Mouse (Mus musculus) CH12.LX (cell line): ENCODE measurements around the gene Alg9. TPM values are rescaled to one million over a fixed set of nuclear protein-coding genes. Genes with fewer than 3 reads are reported as not detected.

Experiments used
- DNase-seq: peaks from one replicate; pipeline ENCODE4 v3.0.0-alpha.2; 2013; ENCODE audit errors: extremely low read depth
- H3K27ac ChIP-seq: 2 replicates; pipeline ENCODE4 v1.5.1; 2012; ENCODE audit warnings: low read depth, mild to moderate bottlenecking, control low read depth, moderate library complexity; ENCODE audit not compliant: insufficient read depth
- H3K27me3 ChIP-seq: replicated peaks from 2 replicates; pipeline ENCODE3; 2012; ENCODE audit warnings: inconsistent platforms
- H3K36me3 ChIP-seq, 2 experiments: replicated peaks in 1 of 2; 2 replicates each; pipeline versions ENCODE3 to v1.6.1; 2012; ENCODE audit warnings: inconsistent platforms in 1 of 2, low read length in 1 of 2, mild to moderate bottlenecking in 1 of 2, mixed read lengths in 1 of 2, moderate library complexity in 1 of 2; ENCODE audit not compliant: control insufficient read depth in 1 of 2, insufficient read depth in 1 of 2
- H3K4me1 ChIP-seq, 2 experiments: 2 replicates each; pipeline ENCODE4 v1.6.1; 2012; ENCODE audit warnings: inconsistent platforms in 1 of 2, moderate library complexity in 1 of 2; ENCODE audit not compliant: insufficient read depth in 2 of 2, control insufficient read depth in 1 of 2
- H3K4me2 ChIP-seq: 2 replicates; pipeline ENCODE4 v1.6.1; 2012; ENCODE audit warnings: low read depth, mild to moderate bottlenecking, control low read depth; ENCODE audit not compliant: poor library complexity, insufficient read depth, severe bottlenecking
- H3K4me3 ChIP-seq, 3 experiments: fragments of 150-350 bp in 1 of 3; sonication (generic) in 1 of 3; replicated peaks in 1 of 3; 2 replicates each; pipeline versions ENCODE3 to v1.5.1; 2011 to 2012; ENCODE audit warnings: low read depth in 2 of 3, low read length in 2 of 3, mild to moderate bottlenecking in 2 of 3, moderate library complexity in 2 of 3, control low read depth in 1 of 3, improper control_type of control experiment in 1 of 3, inconsistent platforms in 1 of 3, mixed read lengths in 1 of 3; ENCODE audit not compliant: poor library complexity in 1 of 3
- H3K79me2 ChIP-seq: replicated peaks from 2 replicates; pipeline ENCODE4 v1.6.1; 2012; ENCODE audit warnings: mild to moderate bottlenecking, moderate library complexity; ENCODE audit not compliant: control insufficient read depth, poor library complexity, insufficient read depth, severe bottlenecking; ENCODE audit errors: extremely low read depth
- H3K9ac ChIP-seq: 2 replicates; pipeline ENCODE4 v1.6.1; 2012; ENCODE audit warnings: low read depth, mild to moderate bottlenecking, control low read depth, moderate library complexity; ENCODE audit not compliant: insufficient read depth
- H3K9me3 ChIP-seq: replicated peaks from 2 replicates; pipeline ENCODE3; 2012; ENCODE audit warnings: low read length, inconsistent platforms, mixed read lengths
- BHLHE40 ChIP-seq: IDR thresholded peaks from 2 replicates; pipeline ENCODE4 v1.6.1; 2011; ENCODE audit warnings: mild to moderate bottlenecking, low read depth, low read length, improper control_type of control experiment
- CHD1 ChIP-seq: IDR thresholded peaks from 2 replicates; pipeline ENCODE4 v1.6.1; 2012; ENCODE audit warnings: low read depth, low read length, improper control_type of control experiment, inconsistent platforms
- CTCF ChIP-seq, 2 experiments: IDR thresholded peaks in 1 of 2; conservative IDR thresholded peaks in 1 of 2; 2 replicates each; pipeline ENCODE4 v1.5.1; 2011 to 2012; ENCODE audit warnings: low read depth in 2 of 2, low read length in 2 of 2, improper control_type of control experiment in 1 of 2, inconsistent platforms in 1 of 2, mild to moderate bottlenecking in 1 of 2, moderate library complexity in 1 of 2
- E2F4 ChIP-seq: IDR thresholded peaks from 2 replicates; pipeline ENCODE4 v1.6.1; 2011; ENCODE audit warnings: low read depth, low read length, improper control_type of control experiment; ENCODE audit not compliant: insufficient replicate concordance
- ETS1 ChIP-seq: conservative IDR thresholded peaks from 2 replicates; pipeline ENCODE4 v1.6.1; 2012; ENCODE audit warnings: low read depth, mild to moderate bottlenecking, inconsistent platforms, low read length, improper control_type of control experiment, moderate library complexity
- IRF4 ChIP-seq: IDR thresholded peaks from 2 replicates; pipeline ENCODE4 v1.6.1; 2014; ENCODE audit warnings: low read depth, mild to moderate bottlenecking, inconsistent platforms, low read length, improper control_type of control experiment
- JUN ChIP-seq: IDR thresholded peaks from 2 replicates; pipeline ENCODE4 v1.6.1; 2011; ENCODE audit warnings: low read depth, mild to moderate bottlenecking, low read length, improper control_type of control experiment, moderate library complexity; ENCODE audit not compliant: insufficient read depth
- KAT2A ChIP-seq: IDR thresholded peaks from 2 replicates; pipeline ENCODE4 v1.6.1; 2012; ENCODE audit warnings: low read length, improper control_type of control experiment, inconsistent platforms; ENCODE audit not compliant: insufficient replicate concordance
- MAX ChIP-seq: IDR thresholded peaks from 2 replicates; pipeline ENCODE4 v1.6.1; 2011; ENCODE audit warnings: low read length, improper control_type of control experiment
- MAZ ChIP-seq: IDR thresholded peaks from 2 replicates; pipeline ENCODE4 v1.6.1; 2012; ENCODE audit warnings: low read depth, mild to moderate bottlenecking, inconsistent platforms, low read length, improper control_type of control experiment, moderate library complexity
- MEF2A ChIP-seq: IDR thresholded peaks from 2 replicates; pipeline ENCODE4 v1.6.1; 2014; ENCODE audit warnings: low read depth, mild to moderate bottlenecking, inconsistent platforms, low read length, improper control_type of control experiment, borderline replicate concordance
- MXI1 ChIP-seq: IDR thresholded peaks from 2 replicates; pipeline ENCODE4 v1.6.1; 2011; ENCODE audit warnings: mild to moderate bottlenecking, low read depth, low read length, improper control_type of control experiment
- MYC ChIP-seq: IDR thresholded peaks from 2 replicates; pipeline ENCODE4 v1.6.1; 2011; ENCODE audit warnings: low read depth, mild to moderate bottlenecking, improper control_type of control experiment, low read length
- NRF1 ChIP-seq: IDR thresholded peaks from 2 replicates; pipeline ENCODE4 v1.6.1; 2014; ENCODE audit warnings: low read depth, mild to moderate bottlenecking, inconsistent platforms, low read length, improper control_type of control experiment, moderate library complexity
- PAX5 ChIP-seq: IDR thresholded peaks from 2 replicates; pipeline ENCODE4 v1.6.1; 2012; ENCODE audit warnings: low read length, inconsistent platforms, mixed read lengths
- POLR2A ChIP-seq: IDR thresholded peaks from 2 replicates; pipeline ENCODE4 v1.6.1; 2011; ENCODE audit warnings: low read depth, mild to moderate bottlenecking, improper control_type of control experiment, low read length
- POLR2AphosphoS2 ChIP-seq: IDR thresholded peaks from 2 replicates; pipeline ENCODE4 v1.6.1; 2011; ENCODE audit warnings: low read depth, low read length, improper control_type of control experiment
- RAD21 ChIP-seq: IDR thresholded peaks from 2 replicates; pipeline ENCODE4 v1.6.1; 2011; ENCODE audit warnings: low read depth, mild to moderate bottlenecking, low read length, improper control_type of control experiment, moderate library complexity
- RCOR1 ChIP-seq: conservative IDR thresholded peaks from 2 replicates; pipeline ENCODE4 v1.6.1; 2012; ENCODE audit warnings: low read depth, mild to moderate bottlenecking, inconsistent platforms, low read length, improper control_type of control experiment
- SIN3A ChIP-seq: IDR thresholded peaks from 2 replicates; pipeline ENCODE4 v1.6.1; 2012; ENCODE audit warnings: low read length, improper control_type of control experiment, inconsistent platforms
- SMC3 ChIP-seq: IDR thresholded peaks from 2 replicates; pipeline ENCODE4 v1.6.1; 2011; ENCODE audit warnings: low read depth, low read length, improper control_type of control experiment
- TBP ChIP-seq: conservative IDR thresholded peaks from 2 replicates; pipeline ENCODE4 v1.6.1; 2011; ENCODE audit warnings: low read depth, low read length, improper control_type of control experiment
- TCF12 ChIP-seq: IDR thresholded peaks from 2 replicates; pipeline ENCODE4 v1.6.1; 2014; ENCODE audit warnings: low read depth, mild to moderate bottlenecking, inconsistent platforms, low read length, improper control_type of control experiment
- USF2 ChIP-seq: conservative IDR thresholded peaks from 2 replicates; pipeline ENCODE4 v1.6.1; 2011; ENCODE audit warnings: low read depth, low read length, improper control_type of control experiment
- ZC3H11A ChIP-seq: IDR thresholded peaks from 2 replicates; pipeline ENCODE4 v1.6.1; 2012; ENCODE audit warnings: low read depth, mild to moderate bottlenecking, inconsistent platforms, low read length, improper control_type of control experiment
- ZKSCAN1 ChIP-seq: IDR thresholded peaks from 2 replicates; pipeline ENCODE4 v1.6.1; 2012; ENCODE audit warnings: low read depth, inconsistent platforms, low read length, improper control_type of control experiment, borderline replicate concordance
- ZMIZ1 ChIP-seq: IDR thresholded peaks from 2 replicates; pipeline ENCODE4 v1.6.1; 2012; ENCODE audit warnings: low read depth, mild to moderate bottlenecking, inconsistent platforms, low read length, improper control_type of control experiment
- ZNF384 ChIP-seq: IDR thresholded peaks from 2 replicates; pipeline ENCODE4 v1.6.1; 2012; ENCODE audit warnings: low read depth, low read length, improper control_type of control experiment, inconsistent platforms
- dilution Hi-C: fragments of 300-500 bp; cut with MboI; formaldehyde crosslinking; loops from 2 replicates; pipeline ENCODE4 v1.14.3; 2020; ENCODE audit warnings: low sequenced_read_pairs; ENCODE audit not compliant: extremely low pct_unique_long_range_greater_than_20kb, extremely low pct_ligation_motif_present
- in situ Hi-C: fragments of 300-500 bp; cut with MboI; formaldehyde crosslinking; loops from 3 replicates; pipeline ENCODE4 v1.14.3; 2019; ENCODE audit warnings: low sequenced_read_pairs, low pct_ligation_motif_present, low pct_unique_long_range_greater_than_20kb, mixed read lengths
- polyA plus RNA-seq: library from polyadenylated mRNA; unstranded; fragments of >175 nt; gene quantifications from 2 replicates; pipeline ENCODE4 v1.2.1, GENCODE M21; 2012; ENCODE audit warnings: low read depth; ENCODE audit not compliant: insufficient read length
- total RNA-seq, 2 experiments: library from RNA; depleted of rRNA; stranded (reverse); fragments of 300-350 nt in 1 of 2; fragments of >200 nt in 1 of 2; gene quantifications; 2 replicates each; pipeline ENCODE4 v1.2.3; 2012 to 2014

Alg9 gene
- total and polyA plus RNA-seq, 3 experiments, result 25.7 to 40.1 (median 39.6) TPM

DNA sequence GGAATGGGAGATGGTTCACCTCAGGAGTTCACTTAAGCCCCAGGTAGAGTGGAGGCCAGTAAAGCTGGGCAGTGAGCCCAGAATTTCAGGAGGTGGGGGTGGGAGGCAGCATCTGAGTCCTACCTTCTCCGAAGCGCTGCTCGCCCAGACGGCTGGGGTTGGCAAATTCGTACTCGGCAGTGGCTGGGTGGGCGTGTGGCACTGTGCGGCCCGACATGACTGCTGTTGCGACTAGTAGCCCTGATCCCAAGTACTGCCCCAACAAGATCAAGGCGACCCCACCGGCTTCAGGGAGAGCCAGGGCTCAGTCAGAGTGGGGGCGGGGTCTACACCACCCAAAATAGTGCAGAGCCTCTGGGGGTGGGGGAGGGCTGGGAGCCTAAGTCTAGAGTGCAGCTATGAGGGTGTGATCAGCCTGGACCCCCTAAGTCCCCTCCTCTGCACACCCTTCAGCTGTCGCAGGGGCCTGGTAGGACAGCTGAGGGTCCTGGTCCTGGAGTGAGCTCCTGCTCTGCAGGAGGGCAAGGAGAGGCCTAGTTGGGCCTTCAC, 22.7 kb upstream of the Alg9 start, which contains the start of gene Hspb2:
Hspb2 (minus strand) TSS at position 301 of the 549 bp plus-strand sequence.
- Histone ChIP-seq H3K36me3 (no peaks in the 10 kb centered on the region), H3K9ac (no peak within 1 kb of the TSS), H3K9me3 (no peaks in the 10 kb centered on the region), H3K4me1 (no peaks in the 10 kb centered on the region), H3K4me2 (no peak within 1 kb of the TSS), H3K27ac (no peak within 1 kb of the TSS), H3K79me2 (no peaks in the 10 kb centered on the region), H3K27me3 (peaks cover 18% of the 10 kb centered on the region), H3K4me3 (no peak within 1 kb of the TSS)
- TF ChIP-seq PAX5, result no peak
- TF ChIP-seq IRF4, result no peak
- no peak for TF ChIP-seq USF2
- no peak for TF ChIP-seq JUN
- TF ChIP-seq ZMIZ1, result no peak
- no peak for TF ChIP-seq NRF1
- no peak for TF ChIP-seq MAX
- no peak for TF ChIP-seq CHD1
- no peak for TF ChIP-seq ZNF384
- TF ChIP-seq RCOR1, result no peak
- no peak for TF ChIP-seq POLR2AphosphoS2
- TF ChIP-seq MXI1, result no peak
- no peak for TF ChIP-seq POLR2A
- TF ChIP-seq MYC, result no peak
- no peak for TF ChIP-seq TCF12
- TF ChIP-seq RAD21, result no peak
- no peak for TF ChIP-seq SMC3
- TF ChIP-seq E2F4, result no peak
- TF ChIP-seq MAZ, result no peak
- dilution Hi-C loops, result no loop called here
- no peak for DNase-seq
- in situ Hi-C loops, result no loop called here

DNA sequence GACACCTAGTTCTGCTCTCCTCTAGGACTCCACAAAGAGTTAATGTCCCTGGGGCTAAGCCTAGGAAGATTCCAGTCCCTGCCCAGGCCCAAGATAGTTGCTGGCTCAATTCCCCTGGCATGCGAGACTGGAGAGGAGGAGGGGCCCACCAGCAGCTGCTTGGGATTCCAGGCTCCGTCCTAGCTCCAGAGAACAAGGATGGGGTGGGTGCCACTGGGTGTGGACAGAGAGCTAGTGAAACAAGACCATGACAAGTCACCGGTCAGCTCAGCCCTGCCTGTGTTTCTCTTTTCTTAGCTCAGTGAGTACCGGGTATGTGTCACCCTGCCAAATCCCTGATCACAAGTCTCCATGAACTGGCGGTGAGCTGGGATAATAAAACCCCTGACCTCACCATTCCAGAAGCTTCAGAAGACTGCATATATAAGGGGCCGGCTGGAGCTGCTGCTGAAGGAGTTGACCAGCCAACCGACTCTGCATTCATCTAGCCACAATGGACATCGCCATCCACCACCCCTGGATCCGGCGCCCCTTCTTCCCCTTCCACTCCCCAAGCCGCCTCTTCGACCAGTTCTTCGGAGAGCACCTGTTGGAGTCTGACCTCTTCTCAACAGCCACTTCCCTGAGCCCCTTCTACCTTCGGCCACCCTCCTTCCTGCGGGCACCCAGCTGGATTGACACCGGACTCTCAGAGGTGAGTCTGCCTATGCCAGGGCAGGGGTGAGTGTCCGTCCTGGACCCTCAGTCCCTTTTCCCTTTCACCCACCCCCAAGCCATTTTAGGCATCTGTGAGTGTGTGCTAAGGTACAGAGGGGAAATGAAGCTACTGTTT, 21.8 kb upstream of the Alg9 start:
- Histone ChIP-seq H3K4me3 (no peak overlapping the region), H3K4me1 (peaks cover 0 to 4% of the 10 kb centered on the region in 2 experiments; a peak in 1 of 4 replicates), H3K36me3 (no peaks in the 10 kb centered on the region), H3K27ac (no peak overlapping the region), H3K27me3 (peaks cover 18% of the 10 kb centered on the region), H3K79me2 (no peaks in the 10 kb centered on the region), H3K9me3 (no peaks in the 10 kb centered on the region), H3K9ac (no peak overlapping the region), H3K4me2 (no peak overlapping the region)
- DNase-seq, result no peak
- dilution Hi-C loops, result no loop called here
- in situ Hi-C loops, result no loop called here
- TF ChIP-seq TBP (no peak), ETS1 (no peak), CTCF (conservative IDR thresholded peaks at IDR 0.05 in 1 of 2, IDR thresholded peaks at IDR 0.05 in 1 of 2; ENCODE audit: low read depth in 2 of 2, low read length in 2 of 2) (no peak), BHLHE40 (no peak), POLR2AphosphoS2 (no peak), KAT2A (no peak), PAX5 (no peak), ZKSCAN1 (no peak), TCF12 (no peak), ZC3H11A (no peak), USF2 (no peak), CHD1 (no peak), NRF1 (no peak), MXI1 (no peak), SIN3A (no peak), MEF2A (no peak)
